Mouse (Mus musculus) small intestine, adult 2 months (tissue): ENCODE data around the gene Gpatch2.

ENCODE experiments used
- CTCF ChIP-seq: fragments of 200-500 bp; IDR thresholded peaks from 2 replicates; pipeline ENCODE4 v1.5.1; 2012; ENCODE audit warnings: low read depth, mild to moderate bottlenecking, control low read depth, inconsistent platforms, low read length, moderate library complexity, mixed read lengths; ENCODE audit not compliant: insufficient replicate concordance, insufficient read length; ENCODE audit errors: extremely low read depth
- POLR2A ChIP-seq: fragments of 200-500 bp; IDR thresholded peaks from 2 replicates; pipeline ENCODE4 v1.6.1; 2012; ENCODE audit warnings: low read depth, mild to moderate bottlenecking, control low read depth, inconsistent platforms, low read length, moderate library complexity

DNA sequence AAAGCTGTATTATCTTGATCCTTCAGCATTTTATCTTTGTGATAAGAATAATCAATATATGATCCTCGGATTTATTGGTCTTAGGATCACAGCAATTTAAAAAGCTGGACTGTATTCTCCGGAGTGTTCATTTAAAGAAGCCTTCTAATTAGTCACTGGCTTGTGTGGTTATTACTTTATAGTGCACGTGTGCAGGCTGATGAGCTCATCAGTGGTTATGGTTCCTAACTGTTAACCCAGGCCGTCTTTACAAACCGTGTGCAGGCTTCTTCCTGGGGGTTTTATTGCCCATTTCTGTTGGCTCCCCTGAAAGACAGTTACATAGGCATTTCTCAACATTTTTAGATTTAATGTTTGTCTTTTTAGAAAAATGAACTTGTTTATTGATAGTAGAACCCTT lies 63.2 kb downstream of the Gpatch2 start:
- TF ChIP-seq CTCF (no peak), POLR2A (no peak)
